Mouse (Mus musculus): Measurements from ENCODE around the gene Mvb12b. TPM values are rescaled to one million over a fixed set of nuclear protein-coding genes. Genes with fewer than 3 reads are reported as not detected.

Gene Mvb12b
- total and polyA plus RNA-seq, 2 experiments: 0.83 to 2.7 TPM

- TF ChIP-seq CTCF (IDR thresholded peaks at IDR 0.05; ENCODE audit: low read depth, low read length) (no peak), POLR2A (IDR thresholded peaks at IDR 0.05; ENCODE audit: extremely low read depth, insufficient read depth, low read length) (no peak)
- no peak overlapping the region for H3K9ac ChIP-seq (ENCODE audit: low read depth, low read length)
- H3K4me1 ChIP-seq (ENCODE audit: control insufficient read depth, insufficient read depth, low read length): no peaks in the 10 kb centered on the region
- no peaks in the 10 kb centered on the region for H3K36me3 ChIP-seq (ENCODE audit: control insufficient read depth, insufficient read depth, low read length)
- H3K4me3 ChIP-seq (ENCODE audit: insufficient read depth, low read depth, low read length): no peak overlapping the region
- H3K27me3 ChIP-seq (ENCODE audit: control insufficient read depth, insufficient read depth, low read length): no peaks in the 10 kb centered on the region
- H3K79me2 ChIP-seq (ENCODE audit: control insufficient read depth, insufficient read depth, low read length): no peaks in the 10 kb centered on the region
- DNase-seq (ENCODE audit: extremely low read depth, low read depth, low spot score): no peak
- H3K27ac ChIP-seq (replicated peaks; ENCODE audit: insufficient read depth, low read depth, low read length): no peak overlapping the region
- WGBS: 86% methylated on average over 11 of the region's 11 CpGs
These were observed 34.5 kb downstream of the Mvb12b start for GRCm38 (mm10) chr2:33853011-33853976.

- no peak overlapping the region for H3K4me3 ChIP-seq (ENCODE audit: insufficient read depth, low read depth, low read length)
- no peaks in the 10 kb centered on the region for H3K27me3 ChIP-seq (ENCODE audit: control insufficient read depth, insufficient read depth, low read length)
- H3K36me3 ChIP-seq (ENCODE audit: control insufficient read depth, insufficient read depth, low read length): no peaks in the 10 kb centered on the region
- DNase-seq (ENCODE audit: extremely low read depth, low read depth, low spot score): no peak
- no peaks in the 10 kb centered on the region for H3K79me2 ChIP-seq (ENCODE audit: control insufficient read depth, insufficient read depth, low read length)
- WGBS: 88% methylated on average over 11 of the region's 11 CpGs
- no peak overlapping the region for H3K27ac ChIP-seq (replicated peaks; ENCODE audit: insufficient read depth, low read depth, low read length)
- TF ChIP-seq POLR2A (IDR thresholded peaks at IDR 0.05; ENCODE audit: extremely low read depth, insufficient read depth, low read length): no peak
- no peak for TF ChIP-seq CTCF (IDR thresholded peaks at IDR 0.05; ENCODE audit: low read depth, low read length)
- H3K9ac ChIP-seq (ENCODE audit: low read depth, low read length): no peak overlapping the region
- H3K4me1 ChIP-seq (ENCODE audit: control insufficient read depth, insufficient read depth, low read length): no peaks in the 10 kb centered on the region
These were observed 40.4 kb downstream of the Mvb12b start for GRCm38 (mm10) chr2:33847196-33847834.

GRCm38 (mm10) chr2:33846635-33847034 is 41.1 kb downstream of the Mvb12b start:
- DNase-seq (ENCODE audit: extremely low read depth, low read depth, low spot score): no peak
- H3K9ac ChIP-seq (ENCODE audit: low read depth, low read length): no peak overlapping the region

GRCm38 (mm10) chr2:33843642-33844041 is 44.1 kb downstream of the Mvb12b start:
- no peaks in the 10 kb centered on the region for H3K36me3 ChIP-seq (ENCODE audit: control insufficient read depth, insufficient read depth, low read length)
- no peak overlapping the region for H3K27ac ChIP-seq (replicated peaks; ENCODE audit: insufficient read depth, low read depth, low read length)
- no peak overlapping the region for H3K4me3 ChIP-seq (ENCODE audit: insufficient read depth, low read depth, low read length)
- WGBS: 81% methylated on average over 2 of the region's 2 CpGs
- TF ChIP-seq CTCF (IDR thresholded peaks at IDR 0.05; ENCODE audit: low read depth, low read length): no peak
- TF ChIP-seq POLR2A (IDR thresholded peaks at IDR 0.05; ENCODE audit: extremely low read depth, insufficient read depth, low read length): no peak
- no peaks in the 10 kb centered on the region for H3K4me1 ChIP-seq (ENCODE audit: control insufficient read depth, insufficient read depth, low read length)
- no peaks in the 10 kb centered on the region for H3K79me2 ChIP-seq (ENCODE audit: control insufficient read depth, insufficient read depth, low read length)
- DNase-seq (ENCODE audit: extremely low read depth, low read depth, low spot score): no peak
- H3K9ac ChIP-seq (ENCODE audit: low read depth, low read length): no peak overlapping the region
- H3K27me3 ChIP-seq (ENCODE audit: control insufficient read depth, insufficient read depth, low read length): no peaks in the 10 kb centered on the region

More at GRCm38 (mm10) chr2:33846635-33847034, 41.1 kb downstream of the Mvb12b start:
- TF ChIP-seq CTCF (IDR thresholded peaks at IDR 0.05; ENCODE audit: low read depth, low read length) (no peak), POLR2A (IDR thresholded peaks at IDR 0.05; ENCODE audit: extremely low read depth, insufficient read depth, low read length) (no peak)
- Histone ChIP-seq H3K36me3 (ENCODE audit: control insufficient read depth, insufficient read depth, low read length) (no peaks in the 10 kb centered on the region), H3K27me3 (ENCODE audit: control insufficient read depth, insufficient read depth, low read length) (no peaks in the 10 kb centered on the region), H3K79me2 (ENCODE audit: control insufficient read depth, insufficient read depth, low read length) (no peaks in the 10 kb centered on the region), H3K4me3 (ENCODE audit: insufficient read depth, low read depth, low read length) (no peak overlapping the region), H3K27ac (replicated peaks; ENCODE audit: insufficient read depth, low read depth, low read length) (no peak overlapping the region), H3K4me1 (ENCODE audit: control insufficient read depth, insufficient read depth, low read length) (no peaks in the 10 kb centered on the region)
- 77% methylated on average over 4 of the region's 4 CpGs for WGBS

- Histone ChIP-seq H3K4me3 (ENCODE audit: insufficient read depth, low read depth, low read length) (no peak overlapping the region), H3K27me3 (ENCODE audit: control insufficient read depth, insufficient read depth, low read length) (no peaks in the 10 kb centered on the region), H3K4me1 (ENCODE audit: control insufficient read depth, insufficient read depth, low read length) (no peaks in the 10 kb centered on the region), H3K79me2 (ENCODE audit: control insufficient read depth, insufficient read depth, low read length) (no peaks in the 10 kb centered on the region), H3K27ac (replicated peaks; ENCODE audit: insufficient read depth, low read depth, low read length) (no peak overlapping the region), H3K36me3 (ENCODE audit: control insufficient read depth, insufficient read depth, low read length) (no peaks in the 10 kb centered on the region), H3K9ac (ENCODE audit: low read depth, low read length) (no peak overlapping the region)
- 79% methylated on average over 2 of the region's 2 CpGs for WGBS
- no peak for TF ChIP-seq CTCF (IDR thresholded peaks at IDR 0.05; ENCODE audit: low read depth, low read length)
- TF ChIP-seq POLR2A (IDR thresholded peaks at IDR 0.05; ENCODE audit: extremely low read depth, insufficient read depth, low read length): no peak
- DNase-seq (ENCODE audit: extremely low read depth, low read depth, low spot score): no peak
These were observed 44.7 kb downstream of the Mvb12b start for GRCm38 (mm10) chr2:33842983-33843577.
